Comparison of ENCODE assay signal across 9 mouse cellular contexts in the genomic region with DNA sequence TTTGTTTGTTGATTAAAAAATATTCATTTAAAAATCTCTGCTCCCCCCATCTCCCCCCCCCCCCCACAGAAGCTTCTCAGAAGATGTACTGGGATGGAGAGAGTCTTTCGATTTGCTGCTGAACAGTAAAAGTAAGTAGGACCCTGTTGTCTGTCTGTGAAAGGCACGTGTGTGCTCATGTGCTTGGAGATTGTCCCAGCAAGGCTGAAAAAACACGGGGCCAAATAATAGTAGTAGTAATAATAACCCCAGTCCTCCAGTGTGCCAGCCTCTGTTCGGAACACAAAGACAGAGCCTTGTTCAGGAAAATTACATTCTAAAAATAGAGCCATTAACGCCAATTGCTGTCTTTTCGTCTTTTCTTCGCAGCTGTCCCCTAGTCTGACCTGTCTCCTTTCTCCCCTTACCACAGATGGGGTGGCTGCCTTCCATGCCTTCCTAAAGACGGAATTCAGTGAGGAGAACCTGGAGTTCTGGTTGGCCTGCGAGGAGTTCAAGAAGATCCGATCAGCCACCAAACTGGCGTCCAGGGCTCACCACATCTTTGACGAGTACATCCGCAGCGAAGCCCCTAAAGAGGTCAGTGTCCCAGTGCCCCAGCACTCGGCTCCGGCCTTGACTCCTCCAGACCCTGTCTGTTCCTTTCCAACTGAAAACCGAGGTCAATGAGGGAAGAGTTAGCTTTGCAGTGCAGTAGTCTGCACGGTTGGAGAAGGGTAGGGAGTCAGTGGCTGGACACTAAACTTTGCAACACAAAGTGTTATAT. TPM values are rescaled to one million over a fixed set of nuclear protein-coding genes. Genes with fewer than 3 reads are reported as not detected.
A peak's percentile ranks its signal among the peaks of the same experiment; 100 is the strongest.
DNase-seq lines count a peak whose midpoint lies in the region; ATAC-seq and TF ChIP-seq lines count a peak whose summit lies in the region.
"Had no signal": no experiment of that assay in that cellular context is flagged by ENCODE, and none has a peak within 500 bp of the region (broad histone marks: within the 10 kb centered on the region; RNA-seq: fewer than 3 reads in every experiment).

No protein-coding gene starts in this region.

- no peaks in the 10 kb centered on the region for H3K9me3 ChIP-seq in liver, postnatal 0 days (ENCODE audit: low read length)
- H3K9me3 ChIP-seq in liver, embryonic 11.5 days (ENCODE audit: control insufficient read depth, low read length), result no peaks in the 10 kb centered on the region
- H3K9me3 ChIP-seq in forebrain, embryonic 11.5 days (ENCODE audit: control insufficient read depth, low read length), result no peaks in the 10 kb centered on the region
- H3K9me3 ChIP-seq in intestine, embryonic 15.5 days, result no peaks in the 10 kb centered on the region

- TF ChIP-seq EP300 in liver, postnatal 0 days (IDR thresholded peaks at IDR 0.05; ENCODE audit: low read depth), result no peak

- no peak for TF ChIP-seq CTCF in liver, postnatal 0 days (IDR thresholded peaks at IDR 0.05; ENCODE audit: low read depth)
- TF ChIP-seq CTCF in olfactory bulb, adult 2 months (IDR thresholded peaks at IDR 0.05; ENCODE audit: insufficient read depth, low read depth, low read length), result no peak

- peak overlapping the region; percentile 75 for H3K9ac ChIP-seq in liver, postnatal 0 days (replicated peaks)
- H3K9ac ChIP-seq in liver, embryonic 11.5 days (ENCODE audit: low read depth, low read length), result no peak overlapping the region
- peak overlapping the region; percentile 61 for H3K9ac ChIP-seq in forebrain, embryonic 11.5 days (ENCODE audit: low read length)
- H3K9ac ChIP-seq in intestine, embryonic 15.5 days, result no peak overlapping the region

- no peak for DNase-seq in liver, postnatal 0 days
- no peak for DNase-seq in liver, embryonic 11.5 days (ENCODE audit: low spot score)
- peak; percentile 56 for DNase-seq in forebrain, embryonic 11.5 days (ENCODE audit: low spot score)
- no peak for DNase-seq in urinary bladder, adult 18-20 months (ENCODE audit: low spot score in 2 of 2)
- DNase-seq in left cerebral cortex, adult 8-10 months (ENCODE audit: low spot score in 2 of 2), result no peak

- TF ChIP-seq POLR2A in olfactory bulb, adult 2 months (IDR thresholded peaks at IDR 0.05; ENCODE audit: insufficient read depth, low read depth, low read length), result no peak

- 70% methylated on average over 18 of the region's 18 CpGs for WGBS in liver, postnatal 0 days (ENCODE audit: insufficient replicate concordance)
- WGBS in liver, embryonic 11.5 days, result 70% methylated on average over 18 of the region's 18 CpGs
- 69% methylated on average over 18 of the region's 18 CpGs for WGBS in forebrain, embryonic 11.5 days
- 69% methylated on average over 18 of the region's 18 CpGs for WGBS in intestine, embryonic 15.5 days
- WGBS in olfactory bulb, adult 2 months, result 32% methylated on average over 18 of the region's 18 CpGs

- H3K4me1 ChIP-seq in liver, postnatal 0 days (ENCODE audit: insufficient read depth), result no peaks in the 10 kb centered on the region; the same call in 1 of the 2 replicates
- no peaks in the 10 kb centered on the region for H3K4me1 ChIP-seq in liver, embryonic 11.5 days (replicated peaks; ENCODE audit: control insufficient read depth, insufficient read depth, low read length)
- H3K4me1 ChIP-seq in forebrain, embryonic 11.5 days (replicated peaks; ENCODE audit: control insufficient read depth, insufficient read depth, low read length), result peaks cover 20% of the 10 kb centered on the region
- H3K4me1 ChIP-seq in intestine, embryonic 15.5 days (replicated peaks), result peaks cover 4% of the 10 kb centered on the region; the same call in 1 of the 2 replicates
- H3K4me1 ChIP-seq in olfactory bulb, adult 2 months (ENCODE audit: control insufficient read depth, insufficient read depth, low read length), result peaks cover 38% of the 10 kb centered on the region

- H3K4me3 ChIP-seq in liver, postnatal 0 days (ENCODE audit: low read depth, low read length), result peak overlapping the region; percentile 56
- no peak overlapping the region for H3K4me3 ChIP-seq in liver, embryonic 11.5 days (ENCODE audit: low read depth, low read length)
- H3K4me3 ChIP-seq in forebrain, embryonic 11.5 days (ENCODE audit: low read depth, low read length), result peak overlapping the region; percentile 52
- H3K4me3 ChIP-seq in intestine, embryonic 15.5 days (replicated peaks), result no peak overlapping the region
- 0 out of 2 replicates have a peak overlapping the region, but pooled peaks have one; percentile 12 for H3K4me3 ChIP-seq in olfactory bulb, adult 2 months (ENCODE audit: insufficient read depth, low read depth, low read length)

- H3K36me3 ChIP-seq in liver, postnatal 0 days (replicated peaks; ENCODE audit: insufficient read depth, low read length), result peaks cover 3% of the 10 kb centered on the region; the same call in 1 of the 2 replicates
- H3K36me3 ChIP-seq in liver, embryonic 11.5 days (ENCODE audit: control insufficient read depth, insufficient read depth, low read length), result no peaks in the 10 kb centered on the region
- H3K36me3 ChIP-seq in forebrain, embryonic 11.5 days (ENCODE audit: control insufficient read depth, insufficient read depth, low read length), result no peaks in the 10 kb centered on the region; the same call in 1 of the 2 replicates
- H3K36me3 ChIP-seq in intestine, embryonic 15.5 days, result no peaks in the 10 kb centered on the region

- H3K27ac ChIP-seq in liver, postnatal 0 days (ENCODE audit: low read depth), result peak overlapping the region; percentile 49
- no peak overlapping the region for H3K27ac ChIP-seq in liver, embryonic 11.5 days (ENCODE audit: low read depth, low read length)
- H3K27ac ChIP-seq in forebrain, embryonic 11.5 days (ENCODE audit: low read depth, low read length), result no peak overlapping the region
- H3K27ac ChIP-seq in intestine, embryonic 15.5 days, result no peak overlapping the region
- H3K27ac ChIP-seq in olfactory bulb, adult 2 months (ENCODE audit: insufficient read depth, low read depth, low read length), result no peak overlapping the region

- ATAC-seq in liver, postnatal 0 days, result no peak
- ATAC-seq in liver, embryonic 11.5 days (replicated peaks; ENCODE audit: low FRiP score), result no peak
- no peak for ATAC-seq in forebrain, embryonic 11.5 days (replicated peaks; ENCODE audit: low FRiP score)
- no peak for ATAC-seq in intestine, embryonic 15.5 days
- no peak for ATAC-seq in inflammation-experienced regulatory T-cells, adult 6 months
- ATAC-seq: Patski had no signal

- peak overlapping the region; percentile 55 for H3K4me2 ChIP-seq in liver, postnatal 0 days (ENCODE audit: low read depth, low read length)
- no peak overlapping the region for H3K4me2 ChIP-seq in liver, embryonic 11.5 days
- peak overlapping the region; percentile 89 for H3K4me2 ChIP-seq in forebrain, embryonic 11.5 days (ENCODE audit: low read depth, low read length, severe bottlenecking)
- H3K4me2 ChIP-seq in intestine, embryonic 15.5 days (replicated peaks), result peak overlapping the region; percentile 83

- peaks cover 23% of the 10 kb centered on the region for H3K27me3 ChIP-seq in liver, postnatal 0 days (ENCODE audit: insufficient read depth, low read length)
- H3K27me3 ChIP-seq in liver, embryonic 11.5 days (replicated peaks; ENCODE audit: control insufficient read depth, insufficient read depth, low read length), result peaks cover 47% of the 10 kb centered on the region
- peaks cover 5% of the 10 kb centered on the region; the same call in 1 of the 2 replicates for H3K27me3 ChIP-seq in forebrain, embryonic 11.5 days (ENCODE audit: control insufficient read depth, insufficient read depth, low read length)
- H3K27me3 ChIP-seq in intestine, embryonic 15.5 days (replicated peaks), result peaks cover 39% of the 10 kb centered on the region
- H3K27me3 ChIP-seq: Patski had no signal

RNA-seq across cellular contexts. Expression of gene Rgs16, which starts 1.6 kb away (rescaled TPM):
- 15.8 and 22.9 TPM in 2 replicates for polyA plus RNA-seq in liver, postnatal 0 days (2015; fragmentation: Nextera tagmentation; extraction: Ambion mirVana)
- polyA plus RNA-seq in liver, embryonic 11.5 days (2014; fragmentation: Nextera tagmentation; extraction: Ambion mirVana), result 0.94 and 1.3 TPM in 2 replicates
- 24.3 and 25.3 TPM in 2 replicates for polyA plus RNA-seq in forebrain, embryonic 11.5 days (2014; fragmentation: Nextera tagmentation; extraction: Ambion mirVana)
- 4.8 and 5.1 TPM in 2 replicates for polyA plus RNA-seq in intestine, embryonic 15.5 days (2015; fragmentation: Nextera tagmentation; extraction: Ambion mirVana)
- not detected in 2 replicates for polyA plus RNA-seq in olfactory bulb, adult 2 months (2012; ENCODE audit: insufficient read depth, insufficient read length, low replicate concordance, missing spikeins)
- polyA plus RNA-seq in inflammation-experienced regulatory T-cells, adult 6 months (2017; shearing (Covaris generic)), result 10 to 100 TPM; 19.8 to 37.6 (median 35.0) TPM
- 10 to 100 TPM; 10.1 to 13.2 (median 11.4) TPM for total RNA-seq in left cerebral cortex, adult 8-10 months (2022)

RNA-seq across cellular contexts. Expression of gene Rnasel, which starts 7.5 kb away (rescaled TPM):
- polyA plus RNA-seq in liver, postnatal 0 days (2015; fragmentation: Nextera tagmentation; extraction: Ambion mirVana), result 13.9 and 15.7 TPM in 2 replicates
- 5.4 and 7.2 TPM in 2 replicates for polyA plus RNA-seq in liver, embryonic 11.5 days (2014; fragmentation: Nextera tagmentation; extraction: Ambion mirVana)
- 19.3 and 19.5 TPM in 2 replicates for polyA plus RNA-seq in forebrain, embryonic 11.5 days (2014; fragmentation: Nextera tagmentation; extraction: Ambion mirVana)
- polyA plus RNA-seq in intestine, embryonic 15.5 days (2015; fragmentation: Nextera tagmentation; extraction: Ambion mirVana), result 22.9 and 24.5 TPM in 2 replicates
- polyA plus RNA-seq in olfactory bulb, adult 2 months (2012; ENCODE audit: insufficient read depth, insufficient read length, low replicate concordance, missing spikeins), result not detected in 2 replicates
- 10 to 100 TPM; 38.2 to 49.4 (median 41.8) TPM for polyA plus RNA-seq in inflammation-experienced regulatory T-cells, adult 6 months (2017; shearing (Covaris generic))
- total RNA-seq in left cerebral cortex, adult 8-10 months (2022), result 10 to 100 TPM in 3 of 4 experiments, 1 to 10 TPM in 1; 10.0 to 12.9 (median 10.9) TPM

Comparison
In these comparisons a context has a peak if more than half of its experiments do, and no peak if none do; other contexts are left out.
1. H3K4me3 ChIP-seq: peak in liver, postnatal 0 days (single experiment), forebrain, embryonic 11.5 days (single experiment) and olfactory bulb, adult 2 months (single experiment); none in liver, embryonic 11.5 days (single experiment) and intestine, embryonic 15.5 days (single experiment).
2. H3K9ac ChIP-seq: peak in liver, postnatal 0 days (single experiment) and forebrain, embryonic 11.5 days (single experiment); none in liver, embryonic 11.5 days (single experiment) and intestine, embryonic 15.5 days (single experiment).